Mouse (Mus musculus) embryonic facial prominence, embryonic 14.5 days (tissue): ENCODE measurements around the gene Smap1. TPM values are rescaled to one million over a fixed set of nuclear protein-coding genes. Genes with fewer than 3 reads are reported as not detected.

Source experiments
- ATAC-seq: fragments of 200-750 bp; cut with Nextera tagmentation; 2 replicates; pipeline ENCODE4 v1.8.0; 2017; ENCODE audit warnings: low read depth, moderate number of reproducible peaks, moderate TSS enrichment
- DNase-seq: peaks from one replicate; pipeline ENCODE4 v3.0.0-alpha.2; 2015; ENCODE audit warnings: low spot score
- H3K27ac ChIP-seq: fragments of 300-500 bp; sonication (generic); replicated peaks from 2 replicates; pipeline ENCODE4 v1.5.1; 2014; ENCODE audit warnings: low read depth, mild to moderate bottlenecking, low read length, moderate library complexity
- H3K27me3 ChIP-seq: fragments of 300-500 bp; sonication (generic); replicated peaks from 2 replicates; pipeline ENCODE4 v1.6.1; 2014; ENCODE audit warnings: low read length; ENCODE audit not compliant: control insufficient read depth, insufficient read depth
- H3K36me3 ChIP-seq: fragments of 300-500 bp; sonication (generic); 2 replicates; pipeline ENCODE4 v1.6.1; 2014; ENCODE audit warnings: low read length, mixed read lengths; ENCODE audit not compliant: control insufficient read depth, insufficient read depth
- H3K4me1 ChIP-seq: fragments of 300-500 bp; sonication (generic); 2 replicates; pipeline ENCODE4 v1.6.1; 2014; ENCODE audit warnings: antibody characterized with exemption, low read length; ENCODE audit not compliant: control insufficient read depth, insufficient read depth
- H3K4me2 ChIP-seq: fragments of 300-500 bp; sonication (generic); 2 replicates; pipeline ENCODE4 v1.6.1; 2014; ENCODE audit warnings: low read depth, mild to moderate bottlenecking, low read length, moderate library complexity, mixed read lengths
- H3K4me3 ChIP-seq: fragments of 300-500 bp; sonication (generic); 2 replicates; pipeline ENCODE4 v1.5.1; 2014; ENCODE audit warnings: low read depth, mild to moderate bottlenecking, low read length
- H3K9ac ChIP-seq: fragments of 300-500 bp; sonication (generic); 2 replicates; pipeline ENCODE4 v1.6.1; 2014; ENCODE audit warnings: low read depth, mild to moderate bottlenecking, low read length, moderate library complexity, mixed read lengths
- H3K9me3 ChIP-seq: fragments of 300-500 bp; sonication (generic); 2 replicates; pipeline ENCODE4 v1.6.1; 2016; ENCODE audit warnings: low read length; ENCODE audit not compliant: control insufficient read depth
- WGBS: fragments of 180-500 bp; shearing (Covaris S2); extraction: QIAGEN DNeasy Blood & Tissue Kit; methylation state at CpG from one replicate; pipeline ENCODE4 v1.1.7; 2014; 5-methylcytosine and 5-hydroxymethylcytosine counted together
- polyA plus RNA-seq: library from polyadenylated mRNA; unstranded; fragments of >200 nt; fragmentation: Nextera tagmentation; extraction: Ambion mirVana; gene quantifications from 2 replicates; pipeline ENCODE4 v1.2.1, GENCODE M21; 2014

Smap1 gene
- polyA plus RNA-seq, 1 experiment from 2014 or later: 55.4 TPM

DNA sequence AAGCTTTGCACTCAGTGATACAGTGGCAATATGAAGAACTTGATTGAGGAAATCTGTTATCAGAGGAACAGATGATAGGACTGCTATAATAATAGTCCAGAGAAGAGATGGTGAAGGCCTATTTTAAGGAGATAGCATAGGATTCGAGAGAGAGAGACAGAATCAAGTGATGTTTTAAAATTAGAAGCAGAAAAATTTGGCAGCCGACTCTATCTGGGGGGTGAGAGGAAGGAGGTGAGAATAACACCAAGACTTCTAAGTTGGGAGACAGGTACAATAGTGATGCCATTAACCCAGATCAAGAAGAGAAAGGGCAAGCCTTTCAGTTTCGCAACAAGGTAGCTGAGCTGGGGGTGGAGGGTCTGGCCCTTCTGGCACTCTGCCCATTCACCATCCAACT is 6.3 kb upstream of the Smap1 start:
- H3K36me3 ChIP-seq: no peaks in the 10 kb centered on the region
- no peak overlapping the region for H3K9ac ChIP-seq
- H3K9me3 ChIP-seq: peaks cover 6% of the 10 kb centered on the region; the same call in 1 of the 2 replicates
- no peak overlapping the region for H3K4me2 ChIP-seq
- ATAC-seq (no peak), DNase-seq (no peak)
- no peak overlapping the region for H3K4me3 ChIP-seq
- no peak overlapping the region for H3K27ac ChIP-seq
- WGBS: 79% methylated on average over 3 of the region's 3 CpGs
- H3K27me3 ChIP-seq: no peaks in the 10 kb centered on the region
- H3K4me1 ChIP-seq: no peaks in the 10 kb centered on the region

DNA sequence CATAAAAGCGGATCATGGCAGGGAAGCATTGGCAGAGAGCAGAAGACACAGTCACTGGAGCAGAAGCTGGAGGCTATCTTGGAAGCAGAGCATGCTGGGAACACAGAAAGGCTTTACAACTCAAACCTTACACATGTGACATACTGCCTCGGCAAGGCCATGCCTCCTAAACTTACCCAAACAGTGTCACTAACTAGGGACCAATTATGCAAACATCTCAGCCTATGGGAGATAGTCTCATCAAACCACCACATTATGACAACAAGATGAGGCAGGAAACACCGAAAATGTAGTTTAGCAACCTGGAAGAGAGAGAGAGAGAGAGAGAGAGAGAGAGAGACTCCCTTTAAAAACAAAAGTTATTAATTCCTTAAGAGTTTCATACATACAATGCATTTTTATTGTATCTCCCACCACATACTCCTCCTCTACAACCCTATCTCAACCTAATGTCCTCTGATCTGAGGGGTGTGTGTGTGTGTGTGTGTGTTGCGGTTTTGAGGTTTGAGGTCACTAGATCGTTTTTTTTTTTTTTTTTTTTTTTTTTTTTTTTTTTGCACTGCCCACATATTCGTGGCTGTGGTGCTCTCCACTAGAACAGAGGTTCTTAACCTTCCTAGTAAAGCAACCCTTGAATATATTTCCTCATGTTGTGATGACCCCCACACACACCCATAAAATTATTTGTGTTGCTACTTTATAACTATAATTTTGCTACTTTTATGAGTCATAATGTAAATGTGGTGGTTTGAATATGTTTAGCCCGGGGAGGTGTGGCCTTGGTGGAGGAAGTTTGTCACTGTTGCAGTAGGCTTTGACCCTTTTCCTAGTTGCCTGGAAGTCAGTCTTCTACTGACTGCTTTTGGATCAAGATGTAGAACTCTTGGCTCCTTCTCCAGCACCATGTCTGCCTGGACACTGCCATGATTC is 1.9 kb upstream of the Smap1 start:
- H3K9me3 ChIP-seq: peaks cover 6% of the 10 kb centered on the region; the same call in 1 of the 2 replicates
- no peak overlapping the region for H3K9ac ChIP-seq
- 78% methylated on average over 7 of the region's 7 CpGs for WGBS
- H3K27ac ChIP-seq: no peak overlapping the region
- no peaks in the 10 kb centered on the region for H3K27me3 ChIP-seq
- H3K36me3 ChIP-seq: no peaks in the 10 kb centered on the region
- DNase-seq: no peak
- H3K4me3 ChIP-seq: no peak overlapping the region
- H3K4me1 ChIP-seq: peaks cover 20% of the 10 kb centered on the region
- H3K4me2 ChIP-seq: no peak overlapping the region
- ATAC-seq: no peak

DNA sequence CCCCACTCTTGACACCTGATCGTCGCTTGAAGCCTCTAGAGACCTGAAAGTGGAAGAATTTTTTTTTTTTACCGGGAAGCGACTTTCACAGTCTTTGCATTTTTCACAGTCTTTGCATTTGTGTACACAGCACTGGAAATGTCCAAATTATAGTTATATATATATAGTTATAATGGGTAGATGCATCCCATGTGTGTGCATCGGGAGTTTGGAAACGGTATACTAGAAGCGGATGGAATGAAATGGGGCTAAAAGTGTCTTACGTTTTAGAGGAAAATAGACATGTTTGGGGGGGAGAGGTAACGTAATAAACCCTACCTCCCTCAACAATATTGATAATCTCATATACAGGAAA is 390 bp upstream of the Smap1 start:
- no peak overlapping the region for H3K27ac ChIP-seq
- ATAC-seq: no peak

DNA sequence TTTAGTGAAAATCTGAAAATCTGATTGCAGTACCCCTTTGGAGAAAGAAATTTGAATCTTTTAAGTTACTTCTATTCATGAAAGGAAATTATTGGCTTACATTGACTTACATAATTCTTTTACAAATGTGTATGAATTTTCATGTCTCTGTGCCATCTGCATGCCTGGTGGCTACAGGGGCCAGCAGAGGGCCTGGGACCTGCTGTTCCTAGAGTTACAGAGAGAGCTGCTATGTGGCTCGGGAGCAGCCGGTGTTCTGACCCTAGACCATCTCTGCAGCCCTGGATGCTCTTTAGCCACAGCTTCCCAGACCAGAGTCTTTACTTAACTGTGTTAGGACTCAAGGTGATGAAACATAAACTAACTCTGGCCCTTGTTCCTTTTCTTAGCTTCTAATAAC is 1.8 kb downstream of the Smap1 start:
- peak overlapping the region; percentile 75 for H3K4me2 ChIP-seq

More for the DNA sequence above, 390 bp upstream of the Smap1 start:
- H3K27me3 ChIP-seq: no peaks in the 10 kb centered on the region
- H3K4me3 ChIP-seq: peak overlapping the region; percentile 97
- peaks cover 20% of the 10 kb centered on the region for H3K4me1 ChIP-seq
- no peak for DNase-seq
- H3K9me3 ChIP-seq: peaks cover 6% of the 10 kb centered on the region; the same call in 1 of the 2 replicates
- H3K9ac ChIP-seq: peak overlapping the region; percentile 94
- no peaks in the 10 kb centered on the region for H3K36me3 ChIP-seq
- H3K4me2 ChIP-seq: peak overlapping the region; percentile 75
- WGBS: 24% methylated on average over 9 of the region's 9 CpGs

DNA sequence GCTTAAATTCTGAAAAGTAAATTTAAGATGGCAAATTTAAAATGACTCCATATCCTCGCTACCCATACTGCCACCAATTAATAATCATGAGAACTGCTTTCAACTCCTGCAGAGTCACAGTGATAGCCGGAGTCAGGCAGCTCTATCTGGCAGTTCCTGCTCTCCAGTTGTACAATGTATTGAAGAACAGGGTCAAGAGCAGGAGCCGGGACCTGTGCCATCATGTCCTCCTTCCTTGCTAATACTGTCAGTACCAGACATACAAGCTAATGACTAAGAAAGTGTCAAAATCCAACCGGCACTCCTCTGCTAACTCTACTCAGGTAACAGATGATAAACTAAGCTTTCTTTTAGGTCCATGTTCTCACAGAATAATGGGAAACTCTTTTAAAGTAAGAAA is 3.0 kb downstream of the Smap1 start:
- no peaks in the 10 kb centered on the region for H3K9me3 ChIP-seq
- 82% methylated on average over 4 of the region's 4 CpGs for WGBS
- H3K4me3 ChIP-seq: no peak overlapping the region
- H3K4me1 ChIP-seq: peaks cover 20% of the 10 kb centered on the region
- no peak overlapping the region for H3K4me2 ChIP-seq
- H3K27me3 ChIP-seq: no peaks in the 10 kb centered on the region
- DNase-seq: no peak
- no peak overlapping the region for H3K9ac ChIP-seq
- H3K27ac ChIP-seq: no peak overlapping the region
- H3K36me3 ChIP-seq: no peaks in the 10 kb centered on the region
- no peak for ATAC-seq

More for the DNA sequence above, 1.8 kb downstream of the Smap1 start:
- H3K9ac ChIP-seq: peak overlapping the region; percentile 45
- no peaks in the 10 kb centered on the region for H3K36me3 ChIP-seq
- 18% methylated on average over 2 of the region's 2 CpGs for WGBS
- no peak overlapping the region for H3K4me3 ChIP-seq
- ATAC-seq: no peak
- DNase-seq: peak; percentile 12
- no peaks in the 10 kb centered on the region for H3K27me3 ChIP-seq
- H3K9me3 ChIP-seq: no peaks in the 10 kb centered on the region
- no peak overlapping the region for H3K27ac ChIP-seq
- peaks cover 20% of the 10 kb centered on the region for H3K4me1 ChIP-seq

DNA sequence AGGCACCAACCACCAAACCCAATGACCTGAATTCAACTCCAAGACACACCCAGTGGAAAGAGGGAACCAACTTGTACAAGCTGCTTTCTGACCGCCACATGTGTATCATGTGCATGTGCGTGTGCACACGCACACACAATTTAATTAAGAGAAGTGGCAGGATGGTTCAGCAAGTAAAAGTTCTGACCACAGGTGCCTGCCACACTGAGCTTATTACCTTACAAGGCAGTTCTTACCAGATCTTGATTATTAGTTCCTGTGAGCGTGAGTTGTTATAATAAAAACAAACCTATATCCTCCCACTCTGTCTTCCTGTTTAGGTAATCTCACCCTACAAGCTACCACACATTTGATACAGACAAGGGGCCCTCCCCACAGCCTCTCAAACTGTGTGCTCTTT is 6.6 kb downstream of the Smap1 start:
- H3K4me3 ChIP-seq: no peak overlapping the region
- ATAC-seq (no peak), DNase-seq (no peak)
- H3K27ac ChIP-seq: no peak overlapping the region
- 89% methylated on average over 4 of the region's 4 CpGs for WGBS
- H3K9me3 ChIP-seq: no peaks in the 10 kb centered on the region
- H3K9ac ChIP-seq: no peak overlapping the region
- H3K36me3 ChIP-seq: no peaks in the 10 kb centered on the region
- H3K4me1 ChIP-seq: peaks cover 6% of the 10 kb centered on the region
- no peak overlapping the region for H3K4me2 ChIP-seq
- no peaks in the 10 kb centered on the region for H3K27me3 ChIP-seq

DNA sequence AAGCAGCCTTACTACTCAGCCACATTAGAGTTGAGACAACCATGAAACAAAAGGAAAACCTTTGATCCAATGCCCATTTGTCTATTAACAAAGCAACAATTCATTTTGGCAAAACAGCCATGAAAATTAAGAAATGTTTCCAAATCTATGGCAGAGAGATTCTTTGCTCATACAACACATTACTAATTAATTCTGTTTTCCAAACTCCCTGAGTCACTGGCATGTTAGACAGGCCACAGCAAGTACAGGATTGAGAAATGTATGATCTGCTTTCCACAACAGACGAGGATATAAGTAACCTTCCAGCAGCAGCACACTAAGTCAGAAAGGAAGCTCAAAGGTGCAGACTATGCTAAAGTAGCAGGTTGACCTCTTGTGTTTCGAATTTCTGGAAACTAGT is 9.1 kb downstream of the Smap1 start:
- no peak for ATAC-seq
- H3K27ac ChIP-seq: no peak overlapping the region
- WGBS: 65% methylated on average over 2 of the region's 2 CpGs

DNA sequence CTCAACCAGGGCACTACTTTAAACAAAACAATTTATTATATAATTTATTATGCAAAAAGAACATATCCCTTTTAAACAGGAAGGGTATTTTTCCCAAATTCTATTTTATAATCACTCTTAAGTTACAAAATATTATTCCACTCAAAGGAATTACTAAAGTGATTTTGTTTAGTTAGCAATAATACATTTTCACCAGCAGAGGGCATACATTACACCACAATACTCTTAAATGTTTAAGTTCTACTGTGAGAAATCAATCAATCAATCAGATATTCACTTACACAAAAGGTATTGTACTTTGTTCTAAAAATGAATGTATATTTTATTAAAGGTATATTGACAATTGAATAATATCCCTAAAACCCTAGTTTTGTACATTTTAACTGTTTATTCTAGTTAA is 16.0 kb downstream of the Smap1 start:
- H3K9ac ChIP-seq: no peak overlapping the region
- no peak for ATAC-seq
- H3K4me3 ChIP-seq: no peak overlapping the region
- H3K4me2 ChIP-seq: no peak overlapping the region
- H3K36me3 ChIP-seq: no peaks in the 10 kb centered on the region
- DNase-seq: no peak
- no peaks in the 10 kb centered on the region for H3K27me3 ChIP-seq
- no peaks in the 10 kb centered on the region for H3K4me1 ChIP-seq
- no peaks in the 10 kb centered on the region for H3K9me3 ChIP-seq
- H3K27ac ChIP-seq: no peak overlapping the region

More for the DNA sequence above, 9.1 kb downstream of the Smap1 start:
- no peaks in the 10 kb centered on the region for H3K27me3 ChIP-seq
- no peaks in the 10 kb centered on the region for H3K36me3 ChIP-seq
- peak; percentile 22 for DNase-seq
- H3K9ac ChIP-seq: no peak overlapping the region
- no peak overlapping the region for H3K4me3 ChIP-seq
- H3K9me3 ChIP-seq: no peaks in the 10 kb centered on the region
- H3K4me1 ChIP-seq: no peaks in the 10 kb centered on the region
- H3K4me2 ChIP-seq: no peak overlapping the region

DNA sequence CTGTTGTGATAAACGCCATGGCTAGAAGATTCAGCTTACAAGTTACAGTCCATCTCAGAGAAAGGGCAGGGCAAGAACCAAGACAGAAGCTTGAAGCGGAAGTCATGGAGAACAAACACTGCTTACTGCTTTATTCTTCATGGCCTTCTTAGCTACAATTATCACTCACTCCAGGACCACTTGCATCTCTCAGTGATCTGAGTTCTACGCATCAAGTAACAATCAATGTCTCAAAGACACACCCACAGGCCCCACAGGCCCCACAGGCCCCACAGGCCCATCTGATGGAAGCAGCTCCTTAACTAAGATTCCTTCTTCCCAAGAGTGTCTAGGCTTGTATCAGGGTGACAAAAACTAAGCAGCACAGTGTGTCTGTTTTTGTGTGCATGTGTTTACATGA is 18.8 kb downstream of the Smap1 start:
- WGBS: 89% methylated on average over 3 of the region's 3 CpGs
- Histone ChIP-seq H3K4me1 (no peaks in the 10 kb centered on the region), H3K36me3 (no peaks in the 10 kb centered on the region), H3K9me3 (no peaks in the 10 kb centered on the region), H3K4me3 (no peak overlapping the region), H3K9ac (no peak overlapping the region), H3K27ac (no peak overlapping the region), H3K27me3 (no peaks in the 10 kb centered on the region), H3K4me2 (no peak overlapping the region)
- ATAC-seq: no peak
- DNase-seq: no peak
